Mouse (Mus musculus) myocyte (in vitro differentiated cells): ENCODE data around the gene Itpr1. TPM values are rescaled to one million over a fixed set of nuclear protein-coding genes. Genes with fewer than 3 reads are reported as not detected.

Experiments
- H3K27me3 ChIP-seq: one replicate; pipeline ENCODE4 v1.6.1; 2011; ENCODE audit not compliant: control insufficient read depth, insufficient read depth, insufficient read length
- H3K36me3 ChIP-seq: one replicate; pipeline ENCODE4 v1.6.1; 2011; ENCODE audit not compliant: control insufficient read depth, insufficient read depth
- H3K4me2 ChIP-seq: one replicate; pipeline ENCODE4 v1.6.1; 2011; ENCODE audit warnings: low read depth, control low read depth
- H3K4me3 ChIP-seq: one replicate; pipeline ENCODE4 v1.5.1; 2011; ENCODE audit warnings: mild to moderate bottlenecking, control low read depth, moderate library complexity
- H3K79me2 ChIP-seq: one replicate; pipeline ENCODE4 v1.6.1; 2011; ENCODE audit not compliant: control insufficient read depth, insufficient read depth
- H3ac ChIP-seq: one replicate; pipeline ENCODE4 v1.6.1; 2011; ENCODE audit not compliant: control insufficient read depth, insufficient read length
- CEBPB ChIP-seq: IDR thresholded peaks from 2 replicates; pipeline ENCODE4 v1.6.1; 2011; ENCODE audit warnings: mild to moderate bottlenecking, moderate library complexity; ENCODE audit not compliant: poor library complexity, insufficient read depth, severe bottlenecking
- E2F4 ChIP-seq: IDR thresholded peaks from one replicate; pipeline ENCODE4 v1.6.1; 2011; ENCODE audit warnings: mild to moderate bottlenecking, control low read depth, moderate library complexity; ENCODE audit not compliant: insufficient read depth
- MAX ChIP-seq: IDR thresholded peaks from one replicate; pipeline ENCODE4 v1.6.1; 2011; ENCODE audit warnings: low read depth, mild to moderate bottlenecking, control low read depth
- MYOD1 ChIP-seq, 3 experiments: IDR thresholded peaks; one replicate each; pipeline ENCODE4 v1.6.1; 2011; ENCODE audit warnings: control low read depth in 2 of 3, low read depth in 2 of 3, mild to moderate bottlenecking in 2 of 3, moderate library complexity in 1 of 3; ENCODE audit not compliant: insufficient read length in 2 of 3, control insufficient read depth in 1 of 3
- MYOG ChIP-seq, 3 experiments: IDR thresholded peaks; one replicate each; pipeline ENCODE4 v1.6.1; 2011; ENCODE audit warnings: control low read depth in 2 of 3, low read depth in 2 of 3, mild to moderate bottlenecking in 2 of 3; ENCODE audit not compliant: insufficient read length in 2 of 3, control insufficient read depth in 1 of 3, insufficient read depth in 1 of 3
- POLR2A ChIP-seq: IDR thresholded peaks from one replicate; pipeline ENCODE4 v1.6.1; 2011; ENCODE audit warnings: low read depth, mild to moderate bottlenecking, control low read depth, moderate library complexity; ENCODE audit not compliant: insufficient read length
- POLR2AphosphoS2 ChIP-seq: IDR thresholded peaks from one replicate; pipeline ENCODE4 v1.6.1; 2011; ENCODE audit warnings: low read depth, control low read depth; ENCODE audit not compliant: insufficient read length
- REST ChIP-seq: IDR thresholded peaks from one replicate; pipeline ENCODE4 v1.6.1; 2011; ENCODE audit warnings: mild to moderate bottlenecking, control low read depth, moderate library complexity; ENCODE audit not compliant: insufficient read depth, insufficient read length
- SRF ChIP-seq: IDR thresholded peaks from one replicate; pipeline ENCODE4 v1.6.1; 2011; ENCODE audit warnings: low read depth; ENCODE audit not compliant: control insufficient read depth, insufficient read length
- TCF12 ChIP-seq: IDR thresholded peaks from one replicate; pipeline ENCODE4 v1.6.1; 2011; ENCODE audit warnings: mild to moderate bottlenecking, control low read depth; ENCODE audit not compliant: poor library complexity, insufficient read depth, severe bottlenecking
- TCF3 ChIP-seq: IDR thresholded peaks from one replicate; pipeline ENCODE4 v1.6.1; 2011; ENCODE audit warnings: low read depth, control low read depth; ENCODE audit not compliant: insufficient read length
- USF1 ChIP-seq: IDR thresholded peaks from one replicate; pipeline ENCODE4 v1.6.1; 2011; ENCODE audit warnings: low read depth, mild to moderate bottlenecking, control low read depth, moderate library complexity
- polyA plus RNA-seq: library from polyadenylated mRNA; unstranded; fragments of >200 nt; fragmentation: generic; extraction: Trizol; gene quantifications from one replicate; pipeline ENCODE4 v1.2.1, GENCODE M21; 2012; ENCODE audit warnings: missing spikeins

The Itpr1 gene
- polyA plus RNA-seq, 1 experiment, result 3.1 TPM

DNA sequence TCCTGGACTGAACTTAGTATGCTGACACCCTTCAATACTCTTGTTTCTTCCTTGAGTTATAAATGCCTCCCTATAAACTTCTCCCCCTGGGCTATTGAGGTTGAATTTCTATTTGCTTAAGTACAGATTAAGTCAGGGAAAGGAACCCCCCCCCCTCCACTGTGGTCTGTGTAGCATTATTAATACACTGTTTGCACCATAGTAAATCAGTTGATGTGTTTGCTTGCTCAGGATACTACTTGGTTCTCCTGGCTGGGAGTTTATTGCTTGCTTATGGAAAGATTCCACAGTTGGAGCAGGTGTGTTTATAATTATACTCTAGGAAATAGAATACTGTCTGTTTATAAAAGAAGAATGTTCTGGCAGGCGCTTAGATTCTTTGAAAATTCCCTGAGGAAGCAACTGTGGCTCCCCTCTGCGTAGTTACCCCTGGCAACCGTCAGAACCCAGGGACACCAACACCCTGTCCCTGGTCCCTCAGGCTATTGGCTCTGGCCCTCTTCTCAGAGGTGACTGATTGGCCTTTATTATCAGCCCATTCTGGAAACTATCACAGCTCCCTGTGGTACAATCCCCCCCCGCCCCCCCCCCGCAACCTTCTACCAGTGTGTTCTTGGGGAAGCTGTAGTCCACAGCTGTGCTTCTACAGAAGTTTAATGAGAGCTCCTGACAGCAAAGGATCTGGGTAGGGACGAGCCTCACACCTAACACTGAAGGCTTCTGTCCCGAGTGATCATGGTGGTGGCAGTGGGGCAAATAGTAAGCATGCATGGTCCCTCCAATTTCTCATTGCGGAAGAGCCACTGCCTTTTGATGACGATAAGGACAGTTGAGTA, 212.1 kb downstream of the Itpr1 start:
- Histone ChIP-seq H3K36me3 (no peaks in the 10 kb centered on the region), H3K4me2 (peak overlapping the region; percentile 51), H3K27me3 (no peaks in the 10 kb centered on the region), H3K79me2 (no peaks in the 10 kb centered on the region), H3ac (no peak overlapping the region), H3K4me3 (no peak overlapping the region)
- TF ChIP-seq MYOG (IDR thresholded peaks at IDR 0.05; ENCODE audit: control insufficient read depth in 1 of 3, insufficient read depth in 1 of 3, insufficient read length in 2 of 3, low read depth in 2 of 3), result peak in 1 of 3 experiments; percentile 37
- no peak for TF ChIP-seq MAX
- no peak for TF ChIP-seq TCF12
- no peak for TF ChIP-seq CEBPB
- no peak for TF ChIP-seq E2F4
- no peak for TF ChIP-seq TCF3

DNA sequence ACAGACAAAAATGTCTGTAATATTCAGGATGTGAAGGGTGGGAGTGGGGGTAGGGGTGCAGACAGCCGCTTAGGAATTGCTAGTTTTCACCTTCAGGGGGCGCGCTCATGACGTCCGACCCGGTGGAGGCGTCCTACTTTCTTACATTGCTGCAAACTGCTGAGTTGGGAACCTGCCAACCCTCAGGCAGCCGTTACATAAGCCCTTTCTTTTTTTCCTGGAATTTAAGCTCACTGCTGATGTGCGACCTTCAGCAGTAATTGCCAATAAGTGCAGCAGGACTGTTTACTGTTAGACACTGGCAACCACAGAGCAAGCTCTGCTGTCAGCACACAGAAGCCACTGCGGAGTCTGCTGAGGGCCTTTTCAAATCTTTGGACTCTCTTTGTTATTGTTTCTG, 213.9 kb downstream of the Itpr1 start:
- H3K36me3 ChIP-seq, result no peaks in the 10 kb centered on the region
- peak overlapping the region; percentile 51 for H3K4me2 ChIP-seq
- no peaks in the 10 kb centered on the region for H3K79me2 ChIP-seq
- no peak for TF ChIP-seq POLR2A
- no peak for TF ChIP-seq MAX
- no peak for TF ChIP-seq MYOG (IDR thresholded peaks at IDR 0.05; ENCODE audit: control insufficient read depth in 1 of 3, insufficient read depth in 1 of 3, insufficient read length in 2 of 3, low read depth in 2 of 3)
- H3K27me3 ChIP-seq, result no peaks in the 10 kb centered on the region
- no peak overlapping the region for H3K4me3 ChIP-seq
- no peak overlapping the region for H3ac ChIP-seq

DNA sequence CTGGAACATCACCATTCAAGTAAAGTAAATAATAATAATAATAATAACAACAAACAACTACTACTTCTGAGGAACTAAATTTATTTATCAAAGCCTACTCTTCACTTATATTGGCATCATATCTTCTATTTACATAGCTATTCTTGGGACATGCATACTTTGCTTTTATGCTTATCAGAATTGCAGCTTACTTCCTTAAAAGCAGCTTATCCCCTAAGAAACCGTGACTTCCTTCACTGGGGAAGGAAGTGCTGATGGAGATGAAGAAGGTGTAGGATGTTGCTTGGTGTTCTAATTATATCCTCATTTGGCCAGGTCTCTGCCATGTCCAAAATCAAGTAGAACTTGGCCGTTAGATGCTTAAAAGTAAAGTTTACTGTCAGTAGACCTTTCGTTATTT, 215.5 kb downstream of the Itpr1 start:
- Histone ChIP-seq H3K4me3 (no peak overlapping the region), H3ac (no peak overlapping the region), H3K4me2 (no peak overlapping the region), H3K36me3 (no peaks in the 10 kb centered on the region), H3K27me3 (no peaks in the 10 kb centered on the region), H3K79me2 (no peaks in the 10 kb centered on the region)
- TF ChIP-seq MAX, result no peak
- TF ChIP-seq POLR2A, result no peak
- no peak for TF ChIP-seq TCF3
- TF ChIP-seq MYOG (IDR thresholded peaks at IDR 0.05; ENCODE audit: control insufficient read depth in 1 of 3, insufficient read depth in 1 of 3, insufficient read length in 2 of 3, low read depth in 2 of 3), result no peak
- no peak for TF ChIP-seq USF1
- no peak for TF ChIP-seq E2F4
- TF ChIP-seq POLR2AphosphoS2, result no peak
- no peak for TF ChIP-seq TCF12
- TF ChIP-seq MYOD1 (IDR thresholded peaks at IDR 0.05; ENCODE audit: control insufficient read depth in 1 of 3, insufficient read length in 2 of 3, low read depth in 2 of 3), result no peak
- no peak for TF ChIP-seq REST
- no peak for TF ChIP-seq CEBPB
- no peak for TF ChIP-seq SRF

DNA sequence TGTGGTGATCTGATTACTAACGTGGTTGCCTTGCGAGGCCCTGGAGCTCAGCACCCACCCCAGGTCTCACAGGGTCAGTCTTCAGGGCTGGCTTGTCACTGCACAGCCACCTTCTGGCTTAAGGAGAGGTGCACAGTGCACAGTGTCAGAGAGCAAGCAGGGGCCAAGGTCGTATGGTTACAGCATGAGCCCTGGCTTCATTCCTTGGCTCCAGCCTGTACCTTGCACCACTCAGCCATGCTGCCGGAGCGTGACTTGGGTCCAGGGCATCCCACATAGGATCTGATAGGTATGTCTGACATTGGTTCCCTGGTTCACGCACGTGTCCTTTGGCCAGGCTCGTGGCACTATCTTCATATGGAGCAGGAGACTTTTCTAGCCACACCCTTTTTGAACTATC, 217.1 kb downstream of the Itpr1 start:
- Histone ChIP-seq H3K79me2 (no peaks in the 10 kb centered on the region), H3K36me3 (no peaks in the 10 kb centered on the region), H3K4me3 (no peak overlapping the region), H3ac (no peak overlapping the region), H3K4me2 (no peak overlapping the region), H3K27me3 (no peaks in the 10 kb centered on the region)
- TF ChIP-seq MAX (no peak), MYOG (IDR thresholded peaks at IDR 0.05; ENCODE audit: control insufficient read depth in 1 of 3, insufficient read depth in 1 of 3, insufficient read length in 2 of 3, low read depth in 2 of 3) (no peak), POLR2A (no peak), TCF12 (no peak)

DNA sequence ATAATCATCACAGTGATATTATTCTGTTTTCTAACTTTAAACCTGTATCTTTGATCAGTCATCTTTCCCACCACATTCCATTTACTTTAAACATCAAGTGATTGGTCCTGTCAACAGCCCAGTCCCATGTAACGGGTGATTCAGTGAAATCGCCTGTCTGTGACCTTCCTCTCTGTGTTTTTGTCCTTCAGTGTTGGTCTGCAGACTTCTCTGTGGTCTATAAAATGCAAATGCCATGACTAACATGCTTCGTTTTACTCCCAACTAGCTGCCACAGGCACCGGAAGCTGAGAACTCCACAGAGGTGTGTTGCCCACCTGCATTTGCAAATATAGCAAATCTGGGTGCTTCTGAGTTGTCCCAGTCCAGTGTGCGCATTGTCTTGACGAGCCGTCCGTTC, 218.3 kb downstream of the Itpr1 start:
- no peaks in the 10 kb centered on the region for H3K36me3 ChIP-seq
- no peak overlapping the region for H3K4me3 ChIP-seq
- no peak for TF ChIP-seq POLR2AphosphoS2
- no peak for TF ChIP-seq MAX
- TF ChIP-seq SRF, result no peak
- TF ChIP-seq MYOD1 (IDR thresholded peaks at IDR 0.05; ENCODE audit: control insufficient read depth in 1 of 3, insufficient read length in 2 of 3, low read depth in 2 of 3), result no peak
- no peak for TF ChIP-seq TCF12
- TF ChIP-seq TCF3, result no peak
- no peak for TF ChIP-seq MYOG (IDR thresholded peaks at IDR 0.05; ENCODE audit: control insufficient read depth in 1 of 3, insufficient read depth in 1 of 3, insufficient read length in 2 of 3, low read depth in 2 of 3)
- TF ChIP-seq USF1, result no peak
- no peaks in the 10 kb centered on the region for H3K79me2 ChIP-seq
- no peak overlapping the region for H3K4me2 ChIP-seq
- no peaks in the 10 kb centered on the region for H3K27me3 ChIP-seq
- H3ac ChIP-seq, result no peak overlapping the region
